Mouse (Mus musculus) embryo, embryonic 11.5 days (tissue): Measurements from ENCODE around the gene Cldn34c3.
"Not testable (repeated sequence)": the region's sequence is repeated elsewhere in the genome, so short reads cannot be mapped to it uniquely, and the experiment has no call there.

Experiments
- DNase-seq: peaks from one replicate; pipeline ENCODE4 v3.0.0-alpha.2; 2012; ENCODE audit warnings: low read depth, low spot score

Gene Cldn34c3

DNA sequence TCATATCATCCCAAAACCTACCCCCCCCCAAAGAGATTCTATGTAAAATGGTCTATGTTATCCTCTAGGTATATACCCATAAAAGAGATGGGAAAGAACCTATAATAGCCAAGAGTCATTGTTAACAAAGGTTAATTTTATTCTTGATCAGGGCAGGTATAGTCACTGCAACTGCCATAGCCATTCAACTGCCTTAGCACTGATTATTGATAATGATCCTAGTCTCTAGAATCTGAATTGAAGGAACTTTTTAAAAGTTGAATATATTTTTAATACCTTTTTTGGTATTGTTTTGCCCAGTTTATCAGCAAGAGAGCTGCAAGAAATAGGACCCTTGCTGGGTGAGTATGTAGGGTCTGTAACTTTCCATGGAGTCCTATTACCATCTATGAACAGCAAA, at the start of gene Cldn34c3:
Gene Cldn34c3, plus strand, starts transcription at position 301 of the 400 bp plus-strand sequence.
- not testable (repeated sequence) for DNase-seq
